Mouse (Mus musculus): ENCODE measurements around the gene Ppp2r5c.

Ppp2r5c gene

DNA sequence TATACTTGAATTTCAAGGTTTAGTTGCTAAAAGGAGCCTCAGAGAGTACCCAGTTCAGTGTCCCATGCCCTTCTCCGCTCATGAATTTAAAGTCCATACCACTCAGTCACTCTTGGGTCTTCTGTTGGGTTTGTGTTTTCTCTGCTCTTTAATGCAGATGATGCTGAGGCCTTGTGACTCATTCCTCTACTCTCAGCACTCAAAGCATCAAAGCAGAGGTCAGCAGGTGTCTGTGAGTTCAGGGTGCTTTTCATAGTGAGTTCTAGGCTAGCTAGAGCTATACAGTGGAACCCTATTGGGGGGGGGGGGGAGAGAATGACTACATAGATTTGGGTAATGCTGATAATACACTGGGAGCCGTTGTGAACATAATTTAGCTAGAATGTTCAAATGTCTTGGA lies 163.8 kb downstream of the Ppp2r5c start:
- no peak for DNase-seq (ENCODE audit: extremely low spot score)

DNA sequence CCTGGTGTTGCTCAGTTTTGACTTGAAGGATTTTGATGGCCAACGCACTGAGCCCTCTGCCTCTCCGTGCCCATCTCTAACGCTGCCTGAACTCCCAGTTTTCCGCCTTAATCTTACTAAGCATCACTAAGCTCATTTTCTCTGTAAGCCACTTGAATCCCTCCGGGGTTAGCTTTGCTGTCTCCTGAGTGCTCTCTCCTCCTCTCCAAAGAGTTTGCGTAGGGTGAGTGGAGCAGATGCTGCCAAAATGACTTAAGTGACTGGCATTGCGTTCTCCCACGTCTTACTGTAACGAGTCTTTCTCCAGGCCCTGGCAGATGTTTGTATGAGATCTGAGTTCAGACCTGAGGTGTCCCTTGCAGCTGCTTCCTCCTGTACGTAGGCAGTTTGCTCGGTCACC lies 183.1 kb downstream of the Ppp2r5c start:
- DNase-seq (ENCODE audit: extremely low spot score): no peak
